In the genomic region with DNA sequence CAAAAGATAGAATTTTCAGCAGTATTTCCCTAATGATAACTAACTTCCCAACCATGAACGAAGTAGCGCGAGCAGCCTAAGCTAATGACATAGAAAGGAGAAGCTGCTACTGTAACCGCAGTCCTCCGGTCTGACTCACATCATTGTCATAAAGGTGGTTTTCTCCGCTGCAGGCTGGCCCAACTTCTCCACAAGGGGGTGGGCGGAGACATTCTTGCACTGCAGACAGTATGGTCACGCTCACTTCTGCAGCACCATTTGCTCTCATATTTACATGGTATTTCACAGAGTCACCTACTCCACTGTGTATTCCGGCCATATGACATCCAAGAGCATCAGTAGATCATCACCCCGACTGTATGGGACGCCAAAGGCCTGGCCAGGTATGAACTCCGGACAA, we compare ENCODE assay signal across 1 mouse cellular context.
TF ChIP-seq lines count a peak whose summit lies in the region.

No protein-coding gene starts in this region.

TF ChIP-seq in CH12.LX, 34 proteins besides CTCF, POLR2A, EP300 and RAD21 (continued from another document):
- TF ChIP-seq BHLHE40 (IDR thresholded peaks at IDR 0.05; ENCODE audit: low read depth, low read length) = peak; percentile 75
- peak; percentile 81 for TF ChIP-seq TCF12 (IDR thresholded peaks at IDR 0.05; ENCODE audit: low read depth, low read length)
- TF ChIP-seq MAFK (IDR thresholded peaks at IDR 0.05; ENCODE audit: insufficient replicate concordance, low read length) = no peak
- peak; percentile 62 for TF ChIP-seq SMC3 (IDR thresholded peaks at IDR 0.05; ENCODE audit: low read depth, low read length)
- TF ChIP-seq MXI1 (IDR thresholded peaks at IDR 0.05; ENCODE audit: low read depth, low read length) = peak; percentile 85
- no peak for TF ChIP-seq KAT2A (IDR thresholded peaks at IDR 0.05; ENCODE audit: insufficient replicate concordance, low read length)
- 0 out of 2 replicates have a peak, but pooled peaks have one; percentile 29 for TF ChIP-seq TBP (conservative IDR thresholded peaks at IDR 0.05; ENCODE audit: low read depth, low read length)
- TF ChIP-seq JUND (conservative IDR thresholded peaks at IDR 0.05; ENCODE audit: low read depth, low read length) = peak; percentile 50
- no peak for TF ChIP-seq NELFE (IDR thresholded peaks at IDR 0.05; ENCODE audit: low read depth, low read length)
- peak; percentile 82 for TF ChIP-seq ETS1 (conservative IDR thresholded peaks at IDR 0.05; ENCODE audit: low read depth, low read length)
- no peak for TF ChIP-seq ZC3H11A (IDR thresholded peaks at IDR 0.05; ENCODE audit: low read depth, low read length)
- TF ChIP-seq IRF4 (IDR thresholded peaks at IDR 0.05; ENCODE audit: low read depth, low read length) = peak; percentile 93
- 0 out of 2 replicates have a peak, but pooled peaks have one; percentile 23 for TF ChIP-seq ZNF384 (IDR thresholded peaks at IDR 0.05; ENCODE audit: low read depth, low read length)
- TF ChIP-seq NRF1 (IDR thresholded peaks at IDR 0.05; ENCODE audit: low read depth, low read length) = no peak
- TF ChIP-seq USF2 (conservative IDR thresholded peaks at IDR 0.05; ENCODE audit: low read depth, low read length) = no peak
